Mouse (Mus musculus) heart, postnatal 36 days (tissue): Measurements from ENCODE around the gene Serpinb3c. TPM values are rescaled to one million over a fixed set of nuclear protein-coding genes. Genes with fewer than 3 reads are reported as not detected.
"Not testable (repeated sequence)": the region's sequence is repeated elsewhere in the genome, so short reads cannot be mapped to it uniquely, and the experiment has no call there.

ENCODE experiments used
- DNase-seq, 2 experiments: peaks; one replicate each; pipeline ENCODE4 v3.0.0; 2021 to 2022
- intact Hi-C: fragments of 180-260 bp; cut with DNase I; formaldehyde crosslinking; loops from one replicate; pipeline ENCODE4 v1.15.1; 2025
- total RNA-seq, 2 experiments: library from RNA; stranded (reverse); gene quantifications; 2 replicates each; pipeline ENCODE4 v1.2.3; 2021

The Serpinb3c gene
- total RNA-seq, result not detected

GRCm38 (mm10) chr1:107278261-107278660, at the start of gene Serpinb3c, which contains the start of gene Serpinb3b:
Serpinb3c (minus strand) TSS chr1:107278371.
Serpinb3b (minus strand) TSS chr1:107278361.
- intact Hi-C loops, DNase-seq: not testable (repeated sequence)

- intact Hi-C loops, result loop anchor here (2.0 to 10.0 kb wide), 2 partner anchors 238 to 352 kb away; partner anchors contain the start of gene Serpinb8
- DNase-seq, result not testable (repeated sequence)
Observed at GRCm38 (mm10) chr1:107243170-107243569, 35.0 kb downstream of the Serpinb3c start.

Other genes starting within 250 kb of the Serpinb3c start
- not detected for gene Serpinb3a, start 226.1 kb downstream of the Serpinb3c start, total RNA-seq
- gene Serpinb3d, start 194.9 kb downstream of the Serpinb3c start, total RNA-seq, result not detected
- not detected for gene Serpinb3b, start within 50 bp of the Serpinb3c start, total RNA-seq
- not detected for gene Serpinb11, start 82.8 kb upstream of the Serpinb3c start, total RNA-seq
- gene Serpinb7, start 121.3 kb upstream of the Serpinb3c start, total RNA-seq, result not detected
- gene Serpinb2, start 233.1 kb upstream of the Serpinb3c start, total RNA-seq, result under 1 TPM; 0.64 to 0.89 TPM